Mouse (Mus musculus): ENCODE results near the gene Flt3l.
"Not testable (repeated sequence)": the region's sequence is repeated elsewhere in the genome, so short reads cannot be mapped to it uniquely, and the experiment has no call there.

Flt3l gene

GRCm38 (mm10) chr7:45098541-45099240 is 37.5 kb downstream of the Flt3l start:
- DNase-seq (ENCODE audit: low read depth, low spot score) = no peak

GRCm38 (mm10) chr7:45097479-45097878 is 38.8 kb downstream of the Flt3l start:
- no peak for DNase-seq (ENCODE audit: low read depth, low spot score)

GRCm38 (mm10) chr7:45095965-45096364 is 40.3 kb downstream of the Flt3l start:
- DNase-seq (ENCODE audit: low read depth, low spot score) = not testable (repeated sequence)

- DNase-seq (ENCODE audit: low read depth, low spot score) = no peak
Observed at GRCm38 (mm10) chr7:45095367-45095766, 40.9 kb downstream of the Flt3l start.

GRCm38 (mm10) chr7:45094121-45094520 is 42.1 kb downstream of the Flt3l start:
- no peak for DNase-seq (ENCODE audit: low read depth, low spot score)

- no peak for DNase-seq (ENCODE audit: low read depth, low spot score)
Observed at GRCm38 (mm10) chr7:45093516-45093905, 42.7 kb downstream of the Flt3l start.

GRCm38 (mm10) chr7:45092828-45093515 is 43.3 kb downstream of the Flt3l start:
- DNase-seq (ENCODE audit: low read depth, low spot score) = no peak

- DNase-seq (ENCODE audit: low read depth, low spot score) = no peak
Observed at GRCm38 (mm10) chr7:45092048-45092447, 44.2 kb downstream of the Flt3l start, which contains the start of gene Rcn3. Rcn3 (minus strand) TSS chr7:45092221.

- no peak for DNase-seq (ENCODE audit: low read depth, low spot score)
Observed at GRCm38 (mm10) chr7:45091001-45091990, 44.9 kb downstream of the Flt3l start.

- DNase-seq (ENCODE audit: low read depth, low spot score) = no peak
Observed at GRCm38 (mm10) chr7:45090251-45090977, 45.8 kb downstream of the Flt3l start.

GRCm38 (mm10) chr7:45088597-45088996 is 47.6 kb downstream of the Flt3l start:
- DNase-seq (ENCODE audit: low read depth, low spot score) = no peak

GRCm38 (mm10) chr7:45086084-45086483 is 50.1 kb downstream of the Flt3l start:
- no peak for DNase-seq (ENCODE audit: low read depth, low spot score)

GRCm38 (mm10) chr7:45083300-45083890 is 52.8 kb downstream of the Flt3l start:
- no peak for DNase-seq (ENCODE audit: low read depth, low spot score)

GRCm38 (mm10) chr7:45082401-45083299 is 53.6 kb downstream of the Flt3l start:
- DNase-seq (ENCODE audit: low read depth, low spot score) = no peak

GRCm38 (mm10) chr7:45081016-45081415 is 55.2 kb downstream of the Flt3l start:
- DNase-seq (ENCODE audit: low read depth, low spot score) = no peak

- DNase-seq (ENCODE audit: low read depth, low spot score) = peak; percentile 59
Observed at GRCm38 (mm10) chr7:45079856-45080255, 56.4 kb downstream of the Flt3l start.
